Mouse (Mus musculus) thymus, postnatal 10 days (tissue): ENCODE data around the gene Cryzl2.

ENCODE experiments used
- DNase-seq, 2 experiments: peaks; one replicate each; pipeline ENCODE4 v3.0.0; 2021; ENCODE audit warnings: low spot score in 2 of 2

Gene Cryzl2

GRCm38 (mm10) chr1:157458421-157459208 is at the start of gene Cryzl2:
Gene Cryzl2, plus strand, starts transcription at chr1:157458577.
- DNase-seq: peak; percentile 63 to 70

GRCm38 (mm10) chr1:157409648-157410047 is 48.7 kb upstream of the Cryzl2 start:
- no peak for DNase-seq

- DNase-seq: no peak
These were observed 47.4 kb upstream of the Cryzl2 start for GRCm38 (mm10) chr1:157410937-157411336.

DNA sequence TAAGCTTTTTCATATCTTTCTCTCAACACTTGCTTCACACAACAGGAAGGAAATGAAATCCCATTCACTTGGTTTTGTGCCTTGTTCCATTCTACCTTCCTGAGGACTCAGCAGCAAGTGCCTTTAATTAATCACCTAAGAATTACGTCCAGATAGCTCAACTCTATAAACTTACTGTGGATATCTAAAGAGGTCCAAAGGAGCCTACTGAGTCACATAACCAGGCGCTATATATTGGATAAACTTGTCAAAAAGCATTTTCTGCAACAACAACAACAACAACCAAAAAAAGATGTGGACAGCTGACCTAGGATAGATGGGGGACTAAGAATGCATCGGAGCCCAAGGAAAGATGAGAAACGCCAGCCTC is 47.1 kb upstream of the Cryzl2 start:
- no peak for DNase-seq

GRCm38 (mm10) chr1:157411711-157412380 is 46.5 kb upstream of the Cryzl2 start:
- peak; percentile 18 to 24 for DNase-seq

GRCm38 (mm10) chr1:157412454-157413369 is 45.7 kb upstream of the Cryzl2 start, which contains the start of gene Rasal2:
Gene Rasal2, minus strand, starts transcription at chr1:157412595.
- peak; percentile 76 to 93 for DNase-seq

DNA sequence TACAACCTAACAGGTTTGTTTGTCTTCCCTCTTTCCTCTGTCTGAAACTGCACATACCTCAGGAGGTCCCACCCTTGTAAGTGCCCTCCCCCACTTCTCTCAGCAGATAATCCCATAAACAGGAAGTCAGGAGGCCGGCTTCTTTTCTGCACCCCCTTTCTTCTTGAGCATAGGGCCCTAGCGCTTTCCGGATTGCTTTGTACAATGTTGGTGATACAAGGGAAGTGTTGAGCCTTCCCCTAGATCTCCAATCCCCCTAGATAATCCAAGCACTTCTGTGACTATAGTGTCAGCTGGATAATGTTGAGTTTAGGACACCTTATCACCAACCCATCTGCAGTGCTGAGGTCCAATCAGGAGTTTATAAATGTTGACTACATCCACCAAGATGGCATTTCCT is 42.6 kb upstream of the Cryzl2 start:
- DNase-seq: no peak

GRCm38 (mm10) chr1:157416628-157417027 is 41.7 kb upstream of the Cryzl2 start:
- DNase-seq: no peak

DNA sequence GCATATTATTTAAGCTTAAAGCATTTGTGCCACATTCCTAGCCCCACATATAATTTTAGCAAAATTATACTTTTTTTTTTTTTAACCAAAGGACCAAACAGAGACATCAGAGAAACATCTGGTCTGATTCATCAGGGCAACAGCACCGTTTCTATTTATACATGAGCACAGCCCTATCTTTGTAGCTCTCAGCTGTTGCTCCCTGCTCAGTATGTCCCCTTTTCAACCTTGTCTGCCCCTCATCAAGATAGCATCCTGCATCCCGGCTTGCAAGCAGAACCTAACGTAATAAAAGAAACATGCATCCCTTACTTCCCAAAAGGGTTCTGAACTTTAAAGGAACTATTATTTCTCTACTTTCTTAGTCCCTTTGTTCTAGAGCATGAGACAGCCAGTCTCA is 41.0 kb upstream of the Cryzl2 start:
- no peak for DNase-seq

- DNase-seq: no peak
These were observed 40.5 kb upstream of the Cryzl2 start for GRCm38 (mm10) chr1:157417861-157418260.

- DNase-seq: no peak
These were observed 32.5 kb upstream of the Cryzl2 start for GRCm38 (mm10) chr1:157425741-157426427.

GRCm38 (mm10) chr1:157426933-157427332 is 31.4 kb upstream of the Cryzl2 start:
- DNase-seq: no peak

DNA sequence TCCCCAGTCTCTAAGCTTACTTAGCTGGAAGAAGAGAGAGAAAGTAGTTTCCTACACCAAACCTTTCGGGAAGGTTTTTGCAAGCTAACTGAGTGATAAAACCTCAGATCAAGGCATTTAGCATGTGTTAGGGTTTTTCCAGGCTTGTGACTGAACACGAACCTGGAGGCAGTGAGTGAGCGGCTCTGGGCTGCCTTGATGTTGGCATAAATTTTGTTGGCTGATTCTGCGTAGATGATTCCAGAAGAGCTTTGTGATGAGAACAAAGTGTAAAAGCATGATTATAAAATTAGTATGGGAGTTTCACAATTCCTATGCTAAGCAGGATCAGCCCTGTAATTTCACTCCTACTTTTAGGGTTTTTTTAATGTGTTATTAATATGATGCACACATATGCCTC is 30.8 kb upstream of the Cryzl2 start:
- no peak for DNase-seq

- DNase-seq: peak; percentile 21 to 47
These were observed 30.0 kb upstream of the Cryzl2 start for GRCm38 (mm10) chr1:157428366-157428765.

DNA sequence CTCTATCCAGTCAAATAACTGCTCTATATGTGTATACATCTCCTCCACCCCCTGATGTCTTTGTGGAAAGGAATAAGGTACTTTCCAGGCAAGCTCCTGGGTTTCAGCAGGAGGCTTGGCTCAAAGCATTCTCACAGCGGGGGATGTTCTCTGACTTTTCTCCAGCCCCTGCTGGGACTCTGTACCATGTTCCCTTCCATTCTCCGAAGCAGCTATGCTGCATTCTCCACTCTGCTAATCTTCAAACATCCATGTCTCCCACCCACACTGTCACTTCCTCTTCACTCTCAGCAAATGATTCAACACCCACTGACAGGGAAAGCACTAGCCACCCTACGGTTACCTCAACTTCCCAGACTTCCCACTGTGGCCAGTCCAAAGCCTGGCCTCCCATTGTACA is 25.1 kb upstream of the Cryzl2 start:
- DNase-seq: no peak

DNA sequence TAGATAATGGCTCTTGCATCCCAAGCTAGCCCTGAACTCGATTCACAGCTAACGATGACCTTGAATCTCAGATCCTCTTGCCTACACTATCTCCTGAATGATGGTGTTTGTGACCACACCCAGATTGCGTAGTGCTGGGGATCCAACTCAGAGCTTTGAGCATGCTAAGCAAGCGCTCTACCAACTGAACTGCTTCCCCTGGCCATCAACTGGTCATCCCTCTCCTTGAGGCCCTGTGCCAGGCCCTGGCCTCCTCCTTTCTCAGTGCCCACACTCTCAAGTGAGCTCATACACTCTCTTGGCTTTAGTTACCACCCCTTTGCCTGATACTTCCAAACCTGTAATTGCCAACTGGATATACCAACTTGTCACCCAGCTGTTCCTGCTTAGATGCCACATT is 24.0 kb upstream of the Cryzl2 start:
- DNase-seq: no peak

- no peak for DNase-seq
These were observed 22.5 kb upstream of the Cryzl2 start for GRCm38 (mm10) chr1:157435926-157436325.

GRCm38 (mm10) chr1:157438290-157438689 is 20.1 kb upstream of the Cryzl2 start:
- no peak for DNase-seq

- no peak for DNase-seq
These were observed 19.3 kb upstream of the Cryzl2 start for GRCm38 (mm10) chr1:157439101-157439500.

DNA sequence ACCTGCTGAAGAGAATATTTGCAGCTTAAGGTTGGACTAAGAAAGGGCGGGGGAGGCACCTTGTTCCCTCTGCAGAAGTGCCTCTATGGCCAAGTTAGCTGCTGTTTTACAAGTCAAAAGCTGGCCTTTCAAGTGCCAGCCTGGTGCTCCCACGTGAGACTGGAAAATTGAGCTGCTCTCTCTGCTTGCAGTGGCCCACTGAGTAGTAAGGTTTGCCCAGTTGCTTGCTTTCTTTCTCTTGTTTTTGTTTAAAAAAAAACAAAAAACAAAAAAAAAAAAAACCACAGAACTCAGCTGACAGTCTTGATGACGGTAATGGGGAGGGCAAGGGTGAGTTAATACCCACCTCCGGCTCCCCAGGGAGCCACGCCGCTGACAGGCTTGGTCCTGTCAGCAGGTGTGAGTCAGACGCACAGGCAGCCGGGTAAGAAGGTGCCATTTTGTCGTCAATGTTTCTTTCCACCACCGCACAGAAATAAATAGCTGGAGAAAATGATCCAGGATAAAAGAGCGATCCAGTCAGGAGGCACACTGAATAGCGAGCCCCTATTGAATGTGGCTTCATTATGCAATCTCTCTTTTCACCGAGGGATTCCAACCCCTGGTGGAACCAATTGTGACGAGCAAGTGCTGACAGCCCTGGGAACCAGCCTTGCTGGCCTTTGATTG is 18.3 kb upstream of the Cryzl2 start:
- DNase-seq: no peak
